Mouse (Mus musculus) lung, postnatal 0 days (tissue): ENCODE measurements at regions not wholly inside any gene's neighbourhood (a gene's known extent, or its start where the extent isn't known, plus 50 kb on each side); places are given as distances from the start of the nearest gene placed in this dataset.

Source experiments
- CTCF ChIP-seq: IDR thresholded peaks from 2 replicates; pipeline ENCODE4 v1.5.1; 2016; ENCODE audit warnings: antibody characterized with exemption, mild to moderate bottlenecking
- EP300 ChIP-seq: IDR thresholded peaks from 2 replicates; pipeline ENCODE4 v1.6.1; 2016; ENCODE audit warnings: antibody characterized with exemption, mild to moderate bottlenecking, control low read depth

DNA sequence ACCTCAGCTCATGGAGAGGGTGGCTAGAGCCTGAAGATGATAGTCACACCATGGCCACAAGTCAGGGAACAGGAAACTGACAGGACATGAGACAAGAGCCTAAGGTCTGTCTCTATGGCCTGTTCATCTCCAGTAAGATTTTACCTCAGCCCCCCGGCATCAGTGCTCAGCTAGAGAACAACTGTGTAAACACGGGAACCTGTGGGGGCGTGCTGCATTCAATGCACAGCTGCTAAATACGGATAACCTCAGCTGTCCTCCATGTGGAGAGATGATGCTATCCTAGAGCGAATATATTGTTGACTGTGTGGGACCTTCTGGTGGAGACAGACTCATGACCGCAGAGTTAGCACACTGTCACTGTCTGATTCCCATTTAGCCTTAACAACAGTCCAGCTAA lies 76.4 kb upstream of the Eef1e1 start:
- TF ChIP-seq CTCF (no peak), EP300 (no peak)
